ENCODE assay signal across 1 mouse cellular context in genomic region chr7:144582284-144582980, GRCm38 (mm10).
TF ChIP-seq lines count a peak whose summit lies in the region.

Gene Fadd, minus strand, starts transcription at chr7:144582463.

TF ChIP-seq in CH12.LX, 34 proteins besides CTCF, POLR2A, EP300 and RAD21 (continued from another document):
- no peak; the same call in 1 of the 2 replicates for TF ChIP-seq TBP (conservative IDR thresholded peaks at IDR 0.05; ENCODE audit: low read depth, low read length)
- 0 out of 2 replicates have a peak, but pooled peaks have one; percentile 12 for TF ChIP-seq MEF2A (IDR thresholded peaks at IDR 0.05; ENCODE audit: borderline replicate concordance, low read depth, low read length)
- peak; percentile 100 for TF ChIP-seq CHD2 (IDR thresholded peaks at IDR 0.05; ENCODE audit: low read length)
- TF ChIP-seq MYC (IDR thresholded peaks at IDR 0.05; ENCODE audit: low read depth, low read length), result 0 out of 2 replicates have a peak, but pooled peaks have one; percentile 25
- TF ChIP-seq ZMIZ1 (IDR thresholded peaks at IDR 0.05; ENCODE audit: low read depth, low read length), result 0 out of 2 replicates have a peak, but pooled peaks have one; percentile 16
- TF ChIP-seq SMC3 (IDR thresholded peaks at IDR 0.05; ENCODE audit: low read depth, low read length), result no peak
- TF ChIP-seq JUND (conservative IDR thresholded peaks at IDR 0.05; ENCODE audit: low read depth, low read length), result 0 out of 2 replicates have a peak, but pooled peaks have one; percentile 13
